In genomic region chrX:93956727-93957126, GRCm38 (mm10) we compare ENCODE assay signal across 10 mouse cellular contexts. TPM values are rescaled to one million over a fixed set of nuclear protein-coding genes. Genes with fewer than 3 reads are reported as not detected.
DNase-seq lines count a peak whose midpoint lies in the region; ATAC-seq and TF ChIP-seq lines count a peak whose summit lies in the region.
"Had no signal": no experiment of that assay in that cellular context is flagged by ENCODE, and none has a peak within 500 bp of the region (broad histone marks: within the 10 kb centered on the region; RNA-seq: fewer than 3 reads in every experiment).

No protein-coding gene starts in this region.

- no peak overlapping the region for H3K27ac ChIP-seq in cerebellum, adult 2 months (ENCODE audit: insufficient read depth, low read length)
- no peak overlapping the region for H3K27ac ChIP-seq in midbrain, embryonic 10.5 days (replicated peaks)
- no peak overlapping the region for H3K27ac ChIP-seq in midbrain, embryonic 15.5 days
- no peak overlapping the region for H3K27ac ChIP-seq in lung, embryonic 14.5 days (ENCODE audit: low read depth)
- H3K27ac ChIP-seq: hindbrain, embryonic 15.5 days had no signal

- no peaks in the 10 kb centered on the region for H3K9me3 ChIP-seq in midbrain, embryonic 10.5 days (replicated peaks)
- H3K9me3 ChIP-seq in midbrain, embryonic 15.5 days, result no peaks in the 10 kb centered on the region
- H3K9me3 ChIP-seq in lung, embryonic 14.5 days (ENCODE audit: low read depth, low read length), result no peaks in the 10 kb centered on the region
- H3K9me3 ChIP-seq: hindbrain, embryonic 15.5 days had no signal

- H3K9ac ChIP-seq in midbrain, embryonic 15.5 days, result no peak overlapping the region
- H3K9ac ChIP-seq in lung, embryonic 14.5 days, result no peak overlapping the region
- H3K9ac ChIP-seq: hindbrain, embryonic 15.5 days had no signal

- peak; percentile 20; the same call in 1 of the 2 replicates for TF ChIP-seq CTCF in cerebellum, adult 2 months (IDR thresholded peaks at IDR 0.05; ENCODE audit: borderline replicate concordance, insufficient read depth, low read depth, low read length)
- TF ChIP-seq CTCF in lung, embryonic 14.5 days (IDR thresholded peaks at IDR 0.05; ENCODE audit: low read depth), result peak; percentile 61

- H3K36me3 ChIP-seq in midbrain, embryonic 10.5 days, result no peaks in the 10 kb centered on the region
- no peaks in the 10 kb centered on the region for H3K36me3 ChIP-seq in midbrain, embryonic 15.5 days (replicated peaks)
- H3K36me3 ChIP-seq in lung, embryonic 14.5 days (ENCODE audit: insufficient read depth), result no peaks in the 10 kb centered on the region
- H3K36me3 ChIP-seq: hindbrain, embryonic 15.5 days had no signal

- WGBS in cerebellum, adult 2 months, result 17% methylated on average over 1 of the region's 1 CpGs
- 63% methylated on average over 1 of the region's 1 CpGs for WGBS in midbrain, embryonic 10.5 days
- 38% methylated on average over 1 of the region's 1 CpGs for WGBS in midbrain, embryonic 15.5 days
- WGBS in lung, embryonic 14.5 days, result 30% methylated on average over 1 of the region's 1 CpGs

- no peak overlapping the region for H3K4me2 ChIP-seq in midbrain, embryonic 15.5 days
- H3K4me2 ChIP-seq in lung, embryonic 14.5 days, result no peak overlapping the region
- H3K4me2 ChIP-seq: hindbrain, embryonic 15.5 days had no signal

- H3K4me3 ChIP-seq in cerebellum, adult 2 months (replicated peaks; ENCODE audit: insufficient read depth, low read depth, low read length), result no peak overlapping the region
- no peak overlapping the region for H3K4me3 ChIP-seq in midbrain, embryonic 10.5 days
- no peak overlapping the region for H3K4me3 ChIP-seq in midbrain, embryonic 15.5 days
- H3K4me3 ChIP-seq in lung, embryonic 14.5 days (ENCODE audit: low read depth, low read length), result no peak overlapping the region
- H3K4me3 ChIP-seq: hindbrain, embryonic 15.5 days; myocyte had no signal

- H3K4me1 ChIP-seq in cerebellum, adult 2 months (ENCODE audit: control insufficient read depth, insufficient read depth, low read length), result no peaks in the 10 kb centered on the region
- H3K4me1 ChIP-seq in midbrain, embryonic 10.5 days, result no peaks in the 10 kb centered on the region
- H3K4me1 ChIP-seq in midbrain, embryonic 15.5 days, result no peaks in the 10 kb centered on the region
- H3K4me1 ChIP-seq in lung, embryonic 14.5 days (ENCODE audit: insufficient read depth), result no peaks in the 10 kb centered on the region
- H3K4me1 ChIP-seq: hindbrain, embryonic 15.5 days had no signal

- no peak for ATAC-seq in midbrain, embryonic 15.5 days (replicated peaks)
- ATAC-seq in lung, embryonic 14.5 days (ENCODE audit: insufficient read depth), result peak; percentile 68; the same call in 1 of the 2 replicates

- H3K27me3 ChIP-seq in cerebellum, adult 2 months (ENCODE audit: control insufficient read depth, insufficient read depth, low read length), result no peaks in the 10 kb centered on the region
- peaks cover 64% of the 10 kb centered on the region for H3K27me3 ChIP-seq in midbrain, embryonic 10.5 days (ENCODE audit: low read depth, poor library complexity, severe bottlenecking)
- H3K27me3 ChIP-seq in midbrain, embryonic 15.5 days (replicated peaks), result peaks cover 6% of the 10 kb centered on the region; the same call in 1 of the 2 replicates
- H3K27me3 ChIP-seq in lung, embryonic 14.5 days (ENCODE audit: insufficient read depth, low read length), result no peaks in the 10 kb centered on the region

- DNase-seq in cerebellum, adult 2 months, result peak in 1 of 2 experiments; percentile 0
- DNase-seq in cerebellum, adult 8-10 months, result no peak
- peak; percentile 12 for DNase-seq in midbrain, embryonic 10.5 days (ENCODE audit: low spot score)
- DNase-seq in c-Kit-positive CD71-positive TER-119-positive erythroid progenitor cells, embryonic 14.5 days (ENCODE audit: low spot score), result peak; percentile 3
- DNase-seq in induced T-regulatory cell, adult 2 months (ENCODE audit: low read depth), result peak; percentile 7
- DNase-seq in lung, embryonic 14.5 days, result peak; percentile 60
- DNase-seq in T-cell, adult 2 months (ENCODE audit: low spot score), result no peak

- TF ChIP-seq POLR2A in cerebellum, adult 2 months (IDR thresholded peaks at IDR 0.05; ENCODE audit: borderline replicate concordance, insufficient read depth, low read length), result no peak

RNA-seq across cellular contexts. Expression of gene AU015836, which starts 11.7 kb away (rescaled TPM):
- not detected in 2 replicates for polyA plus RNA-seq in cerebellum, adult 2 months (2012; rRNA removed)
- polyA plus RNA-seq in midbrain, embryonic 10.5 days (2016; fragmentation: Nextera tagmentation; extraction: Ambion mirVana), result 0.06 TPM in 1 of 2 replicates, not detected in the other
- polyA plus RNA-seq in midbrain, embryonic 15.5 days (2015; fragmentation: Nextera tagmentation; extraction: Ambion mirVana), result not detected in 2 replicates
- polyA plus RNA-seq in lung, embryonic 14.5 days (2014; fragmentation: Nextera tagmentation; extraction: Ambion mirVana), result not detected in 2 replicates
- polyA plus RNA-seq: hindbrain, embryonic 15.5 days; myocyte had no signal

Comparison
In these comparisons a context has a peak if more than half of its experiments do, and no peak if none do; other contexts are left out.
1. DNase-seq: peak in midbrain, embryonic 10.5 days (single experiment), c-Kit-positive CD71-positive TER-119-positive erythroid progenitor cells, embryonic 14.5 days (single experiment), induced T-regulatory cell, adult 2 months (single experiment) and lung, embryonic 14.5 days (single experiment); none in cerebellum, adult 8-10 months (single experiment) and T-cell, adult 2 months (single experiment).